Mouse (Mus musculus) lung, postnatal 0 days (tissue): ENCODE measurements at regions not wholly inside any gene's neighbourhood (a gene's known extent, or its start where the extent isn't known, plus 50 kb on each side); places are given as distances from the start of the nearest gene placed in this dataset.

ENCODE experiments used
- ATAC-seq: fragments of 200-750 bp; cut with Nextera tagmentation; 2 replicates; pipeline ENCODE4 v1.8.0; 2017; ENCODE audit warnings: moderate library complexity
- DNase-seq: peaks from one replicate; pipeline ENCODE4 v3.0.0-alpha.2; 2016; ENCODE audit warnings: low spot score
- H3K27ac ChIP-seq: fragments of 300-500 bp; sonication (generic); 2 replicates; pipeline ENCODE4 v1.5.1; 2014; ENCODE audit warnings: antibody characterized with exemption, mild to moderate bottlenecking, low read length, mixed read lengths
- H3K27me3 ChIP-seq: fragments of 300-500 bp; sonication (generic); replicated peaks from 2 replicates; pipeline ENCODE4 v1.6.1; 2014; ENCODE audit warnings: low read length, mixed read lengths; ENCODE audit not compliant: insufficient read depth
- H3K36me3 ChIP-seq: fragments of 300-500 bp; sonication (generic); 2 replicates; pipeline ENCODE4 v1.6.1; 2014; ENCODE audit warnings: low read length, mixed read lengths; ENCODE audit not compliant: insufficient read depth
- H3K4me1 ChIP-seq: fragments of 300-500 bp; sonication (generic); 2 replicates; pipeline ENCODE4 v1.6.1; 2014; ENCODE audit warnings: antibody characterized with exemption, low read depth, low read length, mixed read lengths; ENCODE audit not compliant: insufficient read depth
- H3K4me2 ChIP-seq: fragments of 300-500 bp; sonication (generic); replicated peaks from 2 replicates; pipeline ENCODE4 v1.6.1; 2014; ENCODE audit warnings: low read depth, mild to moderate bottlenecking, low read length, moderate library complexity, mixed read lengths
- H3K4me3 ChIP-seq: fragments of 300-500 bp; sonication (generic); 2 replicates; pipeline ENCODE4 v1.5.1; 2014; ENCODE audit warnings: low read depth, low read length
- H3K9ac ChIP-seq: fragments of 300-500 bp; sonication (generic); replicated peaks from 2 replicates; pipeline ENCODE4 v1.6.1; 2014; ENCODE audit warnings: low read depth, mild to moderate bottlenecking
- H3K9me3 ChIP-seq: fragments of 300-500 bp; sonication (generic); 2 replicates; pipeline ENCODE4 v1.6.1; 2016; ENCODE audit warnings: low read length, mixed read lengths
- CTCF ChIP-seq: IDR thresholded peaks from 2 replicates; pipeline ENCODE4 v1.5.1; 2016; ENCODE audit warnings: antibody characterized with exemption, mild to moderate bottlenecking
- EP300 ChIP-seq: IDR thresholded peaks from 2 replicates; pipeline ENCODE4 v1.6.1; 2016; ENCODE audit warnings: antibody characterized with exemption, mild to moderate bottlenecking, control low read depth
- WGBS: fragments of 180-500 bp; shearing (Covaris S2); extraction: QIAGEN DNeasy Blood & Tissue Kit; methylation state at CpG from one replicate; pipeline ENCODE4 v1.1.7; 2014; 5-methylcytosine and 5-hydroxymethylcytosine counted together

- TF ChIP-seq CTCF: no peak
- TF ChIP-seq EP300: no peak
- WGBS: 82% methylated on average over 6 of the region's 6 CpGs
- ATAC-seq (no peak), DNase-seq (no peak)
- Histone ChIP-seq H3K27me3 (no peaks in the 10 kb centered on the region), H3K36me3 (no peaks in the 10 kb centered on the region), H3K4me1 (no peaks in the 10 kb centered on the region), H3K9ac (no peak overlapping the region), H3K4me2 (no peak overlapping the region), H3K27ac (no peak overlapping the region), H3K4me3 (no peak overlapping the region), H3K9me3 (no peaks in the 10 kb centered on the region)
Measured at GRCm38 (mm10) chr6:100517662-100518061, 153.3 kb downstream of the Shq1 start.

GRCm38 (mm10) chr6:100512676-100513075 lies 158.3 kb downstream of the Shq1 start:
- H3K36me3 ChIP-seq: no peaks in the 10 kb centered on the region
- no peak for ATAC-seq
- H3K27me3 ChIP-seq: no peaks in the 10 kb centered on the region
- H3K4me3 ChIP-seq: no peak overlapping the region
- no peaks in the 10 kb centered on the region for H3K4me1 ChIP-seq
- TF ChIP-seq CTCF (peak; percentile 58), EP300 (no peak)
- H3K27ac ChIP-seq: no peak overlapping the region
- H3K9ac ChIP-seq: no peak overlapping the region
- 54% methylated on average over 4 of the region's 4 CpGs for WGBS
- no peaks in the 10 kb centered on the region for H3K9me3 ChIP-seq
- no peak overlapping the region for H3K4me2 ChIP-seq
- DNase-seq: no peak

- no peak overlapping the region for H3K4me3 ChIP-seq
- no peak overlapping the region for H3K27ac ChIP-seq
- H3K9me3 ChIP-seq: no peaks in the 10 kb centered on the region
- WGBS: 70% methylated on average over 4 of the region's 4 CpGs
- TF ChIP-seq CTCF (no peak), EP300 (no peak)
- ATAC-seq: no peak
- DNase-seq: no peak
- H3K4me2 ChIP-seq: no peak overlapping the region
- no peaks in the 10 kb centered on the region for H3K27me3 ChIP-seq
- no peaks in the 10 kb centered on the region for H3K36me3 ChIP-seq
- no peak overlapping the region for H3K9ac ChIP-seq
- H3K4me1 ChIP-seq: no peaks in the 10 kb centered on the region
Measured at GRCm38 (mm10) chr6:100510676-100511075, 160.3 kb downstream of the Shq1 start.

- no peak for ATAC-seq
- WGBS: 63% methylated on average over 15 of the region's 15 CpGs
- no peak for DNase-seq
- no peak overlapping the region for H3K4me3 ChIP-seq
- H3K9ac ChIP-seq: no peak overlapping the region
- H3K4me2 ChIP-seq: no peak overlapping the region
- no peaks in the 10 kb centered on the region for H3K27me3 ChIP-seq
- H3K9me3 ChIP-seq: no peaks in the 10 kb centered on the region
- H3K36me3 ChIP-seq: no peaks in the 10 kb centered on the region
- H3K4me1 ChIP-seq: no peaks in the 10 kb centered on the region
- H3K27ac ChIP-seq: no peak overlapping the region
- TF ChIP-seq CTCF (no peak), EP300 (no peak)
Measured at GRCm38 (mm10) chr6:100505506-100506247, 165.3 kb downstream of the Shq1 start.

GRCm38 (mm10) chr6:100502961-100503782 lies 167.8 kb downstream of the Shq1 start:
- DNase-seq (peak; percentile 43), ATAC-seq (0 out of 2 replicates have a peak, but pooled peaks have one; percentile 41)
- no peak overlapping the region for H3K27ac ChIP-seq
- no peaks in the 10 kb centered on the region for H3K36me3 ChIP-seq
- H3K9ac ChIP-seq: no peak overlapping the region
- WGBS: 59% methylated on average over 14 of the region's 14 CpGs
- H3K9me3 ChIP-seq: no peaks in the 10 kb centered on the region
- TF ChIP-seq EP300 (no peak), CTCF (no peak)
- no peak overlapping the region for H3K4me2 ChIP-seq
- no peaks in the 10 kb centered on the region for H3K4me1 ChIP-seq
- no peaks in the 10 kb centered on the region for H3K27me3 ChIP-seq
- no peak overlapping the region for H3K4me3 ChIP-seq

GRCm38 (mm10) chr6:100502139-100502538 lies 168.8 kb downstream of the Shq1 start:
- 55% methylated on average over 6 of the region's 6 CpGs for WGBS
- H3K4me3 ChIP-seq: no peak overlapping the region
- no peak overlapping the region for H3K9ac ChIP-seq
- H3K27me3 ChIP-seq: no peaks in the 10 kb centered on the region
- no peak for ATAC-seq
- DNase-seq: no peak
- H3K9me3 ChIP-seq: no peaks in the 10 kb centered on the region
- H3K27ac ChIP-seq: no peak overlapping the region
- no peak overlapping the region for H3K4me2 ChIP-seq
- no peaks in the 10 kb centered on the region for H3K36me3 ChIP-seq
- H3K4me1 ChIP-seq: no peaks in the 10 kb centered on the region
- TF ChIP-seq EP300: no peak
- no peak for TF ChIP-seq CTCF
